In genomic region chr12:28587949-28588348, GRCm38 (mm10) we compare ENCODE assay signal across 16 mouse cellular contexts. TPM values are rescaled to one million over a fixed set of nuclear protein-coding genes. Genes with fewer than 3 reads are reported as not detected.
DNase-seq lines count a peak whose midpoint lies in the region; ATAC-seq and TF ChIP-seq lines count a peak whose summit lies in the region.
"Had no signal": no experiment of that assay in that cellular context is flagged by ENCODE, and none has a peak within 500 bp of the region (broad histone marks: within the 10 kb centered on the region; RNA-seq: fewer than 3 reads in every experiment).

No protein-coding gene starts in this region.

- no peak for TF ChIP-seq CTCF in gastrocnemius, adult 2 months (IDR thresholded peaks at IDR 0.05)

- intact Hi-C loops in left cerebral cortex, postnatal 14 days (cut with DNase I) = no loop called here
- intact Hi-C loops in gastrocnemius, adult 2 months (cut with DNase I) = loop anchor here (10.0 kb wide), 1 partner anchor 247 kb away; no protein-coding TSS in a partner anchor

- H3K36me3 ChIP-seq in midbrain, embryonic 13.5 days = no peaks in the 10 kb centered on the region
- no peaks in the 10 kb centered on the region for H3K36me3 ChIP-seq in midbrain, embryonic 11.5 days (ENCODE audit: control insufficient read depth, insufficient read depth, low read length)
- H3K36me3 ChIP-seq: midbrain, embryonic 12.5 days had no signal

- no peaks in the 10 kb centered on the region; the same call in 1 of the 2 replicates for H3K27me3 ChIP-seq in midbrain, embryonic 13.5 days
- H3K27me3 ChIP-seq in midbrain, embryonic 11.5 days (ENCODE audit: control insufficient read depth, insufficient read depth, low read length) = no peaks in the 10 kb centered on the region; the same call in 1 of the 2 replicates

- no peak overlapping the region for H3K4me3 ChIP-seq in midbrain, embryonic 13.5 days (replicated peaks)
- no peak overlapping the region for H3K4me3 ChIP-seq in midbrain, embryonic 11.5 days (ENCODE audit: low read depth, low read length)
- H3K4me3 ChIP-seq in gastrocnemius, adult 2 months = no peak overlapping the region
- H3K4me3 ChIP-seq: heart, adult 2 months; midbrain, embryonic 12.5 days had no signal

- H3K4me1 ChIP-seq in midbrain, embryonic 13.5 days (replicated peaks) = peaks cover 29% of the 10 kb centered on the region
- H3K4me1 ChIP-seq in midbrain, embryonic 11.5 days (ENCODE audit: control insufficient read depth, insufficient read depth, low read length) = peaks cover 3% of the 10 kb centered on the region; the same call in 1 of the 2 replicates

- no peak overlapping the region for H3K9ac ChIP-seq in midbrain, embryonic 13.5 days (replicated peaks)
- H3K9ac ChIP-seq in midbrain, embryonic 11.5 days (ENCODE audit: low read length) = no peak overlapping the region
- H3K9ac ChIP-seq: liver, postnatal 0 days had no signal

- H3K9me3 ChIP-seq in midbrain, embryonic 13.5 days = no peaks in the 10 kb centered on the region
- H3K9me3 ChIP-seq in midbrain, embryonic 11.5 days (ENCODE audit: control insufficient read depth, low read length) = no peaks in the 10 kb centered on the region
- H3K9me3 ChIP-seq: midbrain, embryonic 12.5 days had no signal

- peak overlapping the region; percentile 80 for H3K27ac ChIP-seq in midbrain, embryonic 13.5 days
- no peak overlapping the region for H3K27ac ChIP-seq in midbrain, embryonic 11.5 days (ENCODE audit: low read depth, low read length)
- no peak overlapping the region for H3K27ac ChIP-seq in gastrocnemius, adult 2 months
- H3K27ac ChIP-seq: heart, adult 2 months; midbrain, embryonic 12.5 days had no signal

- peak; percentile 45; the same call in 1 of the 2 replicates for ATAC-seq in midbrain, embryonic 13.5 days
- ATAC-seq in midbrain, embryonic 11.5 days (ENCODE audit: low FRiP score) = no peak; the same call in 1 of the 2 replicates
- ATAC-seq: liver, postnatal 0 days had no signal

- DNase-seq in midbrain, embryonic 11.5 days (ENCODE audit: low spot score, missing footprints) = no peak
- DNase-seq in layer of hippocampus, adult 11-12 months (ENCODE audit: low spot score) = peak; percentile 80
- DNase-seq in left cerebral cortex, postnatal 14 days (ENCODE audit: low spot score in 2 of 2) = peak; percentile 80 to 96
- DNase-seq in right cerebral cortex, postnatal 36 days (ENCODE audit: low spot score in 2 of 2) = peak; percentile 88 to 91
- no peak for DNase-seq in adrenal gland, adult (ENCODE audit: inconsistent age in 2 of 2, low spot score in 1 of 2)
- no peak for DNase-seq in kidney, postnatal 14 days
- DNase-seq in gastrocnemius, adult 2 months = no peak
- DNase-seq: adrenal gland, postnatal 25 days; cerebellum, postnatal 10 days; heart, adult 2 months; liver, postnatal 0 days had no signal

- no peak overlapping the region for H3K4me2 ChIP-seq in midbrain, embryonic 13.5 days (replicated peaks)
- H3K4me2 ChIP-seq in midbrain, embryonic 11.5 days = no peak overlapping the region
- H3K4me2 ChIP-seq: midbrain, embryonic 12.5 days had no signal

- 57% methylated on average over 6 of the region's 6 CpGs for WGBS in midbrain, embryonic 13.5 days
- 74% methylated on average over 6 of the region's 6 CpGs for WGBS in midbrain, embryonic 11.5 days

RNA-seq across cellular contexts. Expression of gene Allc, which starts 5.6 kb away (rescaled TPM):
- 0.13 TPM in 1 of 2 replicates, not detected in the other for polyA plus RNA-seq in midbrain, embryonic 13.5 days (2015; fragmentation: Nextera tagmentation; extraction: Ambion mirVana)
- polyA plus RNA-seq in midbrain, embryonic 11.5 days (2014; fragmentation: Nextera tagmentation; extraction: Ambion mirVana) = not detected in 2 replicates
- 1 to 10 TPM in 1 of 2 experiments, under 1 TPM in 1; 0.66 to 1.1 TPM for total RNA-seq in left cerebral cortex, postnatal 14 days (2021)
- total RNA-seq in gastrocnemius, adult 2 months (2021) = not detected
- total RNA-seq: adrenal gland, postnatal 25 days; heart, adult 2 months had no signal
- polyA plus RNA-seq: C2C12; large intestine, adult 2 months; liver, postnatal 0 days; midbrain, embryonic 12.5 days; stomach, embryonic 16.5 days had no signal

RNA-seq across cellular contexts. Expression of gene Colec11, which starts 35.2 kb away (rescaled TPM):
- 0.75 and 1.2 TPM in 2 replicates for polyA plus RNA-seq in midbrain, embryonic 13.5 days (2015; fragmentation: Nextera tagmentation; extraction: Ambion mirVana)
- 0.11 and 0.22 TPM in 2 replicates for polyA plus RNA-seq in midbrain, embryonic 11.5 days (2014; fragmentation: Nextera tagmentation; extraction: Ambion mirVana)
- under 1 TPM; 0.49 to 0.75 TPM for total RNA-seq in left cerebral cortex, postnatal 14 days (2021)
- under 1 TPM; 0.28 to 0.56 TPM for total RNA-seq in gastrocnemius, adult 2 months (2021)
- polyA plus RNA-seq: C2C12 had no signal

RNA-seq across cellular contexts. Expression of gene Dcdc2c, which starts 35.8 kb away (rescaled TPM):
- not detected in 2 replicates for polyA plus RNA-seq in midbrain, embryonic 13.5 days (2015; fragmentation: Nextera tagmentation; extraction: Ambion mirVana)
- 0.10 and 0.18 TPM in 2 replicates for polyA plus RNA-seq in midbrain, embryonic 11.5 days (2014; fragmentation: Nextera tagmentation; extraction: Ambion mirVana)
- total RNA-seq in left cerebral cortex, postnatal 14 days (2021) = 1 to 10 TPM in 1 of 2 experiments, under 1 TPM in 1; 0.53 to 1.0 TPM
- total RNA-seq in gastrocnemius, adult 2 months (2021) = not detected
- polyA plus RNA-seq: C2C12; heart, adult 2 months; large intestine, adult 2 months; stomach, embryonic 16.5 days had no signal

RNA-seq across cellular contexts. Expression of gene Rps7, which starts 47.8 kb away (rescaled TPM):
- 507 and 547 TPM in 2 replicates for polyA plus RNA-seq in midbrain, embryonic 13.5 days (2015; fragmentation: Nextera tagmentation; extraction: Ambion mirVana)
- 750 and 791 TPM in 2 replicates for polyA plus RNA-seq in midbrain, embryonic 11.5 days (2014; fragmentation: Nextera tagmentation; extraction: Ambion mirVana)
- 100 to 1,000 TPM; 244 to 277 TPM for total RNA-seq in left cerebral cortex, postnatal 14 days (2021)
- 100 to 1,000 TPM; 152 to 244 TPM for total RNA-seq in gastrocnemius, adult 2 months (2021)

Comparison
In these comparisons a context has a peak if more than half of its experiments do, and no peak if none do; other contexts are left out.
1. DNase-seq: peak in layer of hippocampus, adult 11-12 months (single experiment), left cerebral cortex, postnatal 14 days (2 of 2) and right cerebral cortex, postnatal 36 days (2 of 2); none in midbrain, embryonic 11.5 days (single experiment), adrenal gland, adult (0 of 2), kidney, postnatal 14 days (single experiment) and gastrocnemius, adult 2 months (single experiment).